ENCODE assay signal across 12 mouse cellular contexts in the genomic region with DNA sequence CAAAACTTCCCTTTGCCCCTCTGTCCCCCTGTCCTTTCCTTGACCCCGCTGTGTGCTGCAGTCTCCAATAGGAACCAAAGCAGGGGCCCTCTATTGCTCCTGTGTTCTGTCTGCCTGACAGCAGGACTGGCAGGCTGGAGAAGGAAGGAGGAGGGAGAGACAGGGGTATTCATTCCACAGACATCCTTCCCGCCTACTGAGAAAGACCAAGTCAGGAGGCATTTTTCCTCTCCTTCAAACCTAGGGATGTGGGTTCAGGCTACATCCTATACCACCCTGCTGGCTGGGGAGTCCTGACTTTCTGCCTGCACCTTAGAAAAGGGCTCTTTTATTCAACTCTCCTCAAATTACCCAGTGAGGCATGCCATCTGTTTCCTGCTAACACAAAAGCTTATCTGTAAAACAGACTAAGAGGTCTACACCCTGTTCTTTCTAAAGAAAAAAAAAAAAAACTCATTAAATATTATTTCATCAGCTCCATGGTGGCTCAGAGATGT.
DNase-seq lines count a peak whose midpoint lies in the region; ATAC-seq and TF ChIP-seq lines count a peak whose summit lies in the region.
"Had no signal": no experiment of that assay in that cellular context is flagged by ENCODE, and none has a peak within 500 bp of the region (broad histone marks: within the 10 kb centered on the region; RNA-seq: fewer than 3 reads in every experiment).

No protein-coding gene starts in this region.

- no peak for DNase-seq in heart, postnatal 36 days
- DNase-seq in MEL (ENCODE audit: low read depth, low spot score): peak; percentile 64
- DNase-seq in forebrain, embryonic 14.5 days (ENCODE audit: low spot score): no peak
- DNase-seq in left cerebral cortex, adult 11 months (ENCODE audit: low spot score): no peak
- no peak for DNase-seq in gastrocnemius, postnatal 4 days (ENCODE audit: low spot score in 2 of 2)
- no peak for DNase-seq in urinary bladder, postnatal 14 days (ENCODE audit: low spot score)

- peaks cover 4 to 8% of the 10 kb centered on the region in 2 experiments for H3K4me1 ChIP-seq in heart, embryonic 14.5 days (ENCODE audit: control insufficient read depth in 2 of 2, insufficient read depth in 2 of 2, low read length in 2 of 2)
- peaks cover 3 to 8% of the 10 kb centered on the region in 2 experiments; a peak in 3 of 4 replicates for H3K4me1 ChIP-seq in MEL (ENCODE audit: control insufficient read depth in 1 of 2, insufficient read depth in 2 of 2, low read length in 2 of 2)
- H3K4me1 ChIP-seq in forebrain, embryonic 14.5 days (ENCODE audit: control insufficient read depth, insufficient read depth, low read length): no peaks in the 10 kb centered on the region
- H3K4me1 ChIP-seq: limb, embryonic 15.5 days had no signal

- no peak overlapping the region for H3K4me3 ChIP-seq in heart, embryonic 14.5 days (ENCODE audit: control insufficient read depth in 1 of 2, insufficient read depth in 1 of 2, low read depth in 1 of 2, low read length in 2 of 2)
- H3K4me3 ChIP-seq in MEL (ENCODE audit: control insufficient read depth in 1 of 2, insufficient read depth in 1 of 2, low read depth in 2 of 2, low read length in 2 of 2): no peak overlapping the region
- no peak overlapping the region for H3K4me3 ChIP-seq in forebrain, embryonic 14.5 days (ENCODE audit: low read depth, low read length)
- H3K4me3 ChIP-seq: erythroblast, embryonic 14.5 days; hindbrain, embryonic 15.5 days; limb, embryonic 15.5 days; myocyte had no signal

- TF ChIP-seq POLR2A in MEL (IDR thresholded peaks at IDR 0.05; ENCODE audit: control insufficient read depth in 1 of 2, insufficient read depth in 1 of 2, low read depth in 1 of 2, low read length in 2 of 2, poor library complexity in 1 of 2): no peak

- WGBS in heart, embryonic 14.5 days: 3% methylated on average over 2 of the region's 2 CpGs
- 19% methylated on average over 2 of the region's 2 CpGs for WGBS in forebrain, embryonic 14.5 days

- TF ChIP-seq RAD21 in MEL (IDR thresholded peaks at IDR 0.05; ENCODE audit: low read depth, low read length): no peak

- H3K27me3 ChIP-seq in heart, embryonic 14.5 days (ENCODE audit: control insufficient read depth, insufficient read depth, low read length): no peaks in the 10 kb centered on the region
- H3K27me3 ChIP-seq in MEL (ENCODE audit: control insufficient read depth in 1 of 2, insufficient read depth in 2 of 2, low read length in 2 of 2): peaks cover 0 to 1% of the 10 kb centered on the region in 2 experiments; a peak in 1 of 4 replicates
- no peaks in the 10 kb centered on the region for H3K27me3 ChIP-seq in forebrain, embryonic 14.5 days (replicated peaks; ENCODE audit: control insufficient read depth, insufficient read depth, low read length)
- H3K27me3 ChIP-seq: hindbrain, embryonic 15.5 days; limb, embryonic 15.5 days had no signal

- peak overlapping the region; percentile 12; the same call in 1 of the 2 replicates for H3K4me2 ChIP-seq in heart, embryonic 14.5 days (ENCODE audit: low read length)
- no peak overlapping the region for H3K4me2 ChIP-seq in forebrain, embryonic 14.5 days (ENCODE audit: low read length)
- H3K4me2 ChIP-seq: hindbrain, embryonic 15.5 days; limb, embryonic 15.5 days had no signal

- peak overlapping the region; percentile 26 to 40; a peak in 2 of 4 replicates for H3K27ac ChIP-seq in heart, embryonic 14.5 days (replicated peaks in 1 of 2; ENCODE audit: control insufficient read depth in 1 of 2, insufficient read depth in 1 of 2, low read depth in 2 of 2, low read length in 2 of 2)
- peak overlapping the region; percentile 66 for H3K27ac ChIP-seq in MEL (ENCODE audit: control insufficient read depth, low read depth, low read length)
- no peak overlapping the region for H3K27ac ChIP-seq in forebrain, embryonic 14.5 days (ENCODE audit: low read depth, low read length)
- H3K27ac ChIP-seq: hindbrain, embryonic 15.5 days; limb, embryonic 15.5 days had no signal

- intact Hi-C loops in heart, postnatal 36 days (cut with DNase I): no loop called here

- H3K36me3 ChIP-seq in heart, embryonic 14.5 days (ENCODE audit: control insufficient read depth, insufficient read depth, low read length): no peaks in the 10 kb centered on the region
- peaks cover 0 to 3% of the 10 kb centered on the region in 2 experiments; a peak in 2 of 4 replicates for H3K36me3 ChIP-seq in MEL (ENCODE audit: control insufficient read depth in 1 of 2, insufficient read depth in 2 of 2, low read length in 2 of 2)
- H3K36me3 ChIP-seq in forebrain, embryonic 14.5 days (ENCODE audit: control insufficient read depth, insufficient read depth, low read length): no peaks in the 10 kb centered on the region
- H3K36me3 ChIP-seq: hindbrain, embryonic 15.5 days; limb, embryonic 15.5 days had no signal

- TF ChIP-seq CTCF in MEL (IDR thresholded peaks at IDR 0.05 in 2 of 3, conservative IDR thresholded peaks at IDR 0.05 in 1 of 3; ENCODE audit: control insufficient read depth in 1 of 3, insufficient read depth in 1 of 3, low read depth in 2 of 3, low read length in 3 of 3, poor library complexity in 1 of 3, severe bottlenecking in 1 of 3): no peak

- no peaks in the 10 kb centered on the region for H3K9me3 ChIP-seq in heart, embryonic 14.5 days (ENCODE audit: control insufficient read depth, low read length)
- H3K9me3 ChIP-seq in MEL (replicated peaks; ENCODE audit: insufficient read depth, low read length): no peaks in the 10 kb centered on the region
- no peaks in the 10 kb centered on the region for H3K9me3 ChIP-seq in forebrain, embryonic 14.5 days (replicated peaks; ENCODE audit: control insufficient read depth, low read length)
- H3K9me3 ChIP-seq: hindbrain, embryonic 15.5 days; limb, embryonic 15.5 days had no signal

- TF ChIP-seq EP300 in MEL (IDR thresholded peaks at IDR 0.05; ENCODE audit: low read depth in 1 of 2, low read length in 2 of 2): peak in 1 of 2 experiments; percentile 57; a peak in 2 of 4 replicates

- no peaks in the 10 kb centered on the region for H3K79me2 ChIP-seq in MEL (ENCODE audit: control insufficient read depth, insufficient read depth, low read length, poor library complexity)

- no peak overlapping the region for H3K9ac ChIP-seq in heart, embryonic 14.5 days (ENCODE audit: low read length)
- no peak overlapping the region for H3K9ac ChIP-seq in MEL (ENCODE audit: control insufficient read depth, low read depth, low read length, poor library complexity, severe bottlenecking)
- no peak overlapping the region for H3K9ac ChIP-seq in forebrain, embryonic 14.5 days (ENCODE audit: low read length)
- H3K9ac ChIP-seq: hindbrain, embryonic 15.5 days; limb, embryonic 15.5 days had no signal

- peak; percentile 64 for ATAC-seq in heart, embryonic 14.5 days (ENCODE audit: insufficient number of reproducible peaks, insufficient read depth, low FRiP score, low read depth)
- peak; percentile 60; the same call in 1 of the 2 replicates for ATAC-seq in forebrain, embryonic 14.5 days
- ATAC-seq in megakaryocyte progenitor cell, adult 5-6 weeks (replicated peaks; ENCODE audit: poor library complexity): peak; percentile 17; the same call in 1 of the 2 replicates

TF ChIP-seq in MEL, 35 proteins besides CTCF, POLR2A, EP300 and RAD21:
- 0 out of 2 replicates have a peak, but pooled peaks have one; percentile 30 for TF ChIP-seq TBP (IDR thresholded peaks at IDR 0.05; ENCODE audit: low read depth, low read length)
- TF ChIP-seq ETS1 (IDR thresholded peaks at IDR 0.05; ENCODE audit: low read depth, low read length): peak; percentile 74
- TF ChIP-seq TCF12 (IDR thresholded peaks at IDR 0.05; ENCODE audit: low read depth, low read length): 0 out of 2 replicates have a peak, but pooled peaks have one; percentile 41
- TF ChIP-seq RCOR1 (IDR thresholded peaks at IDR 0.05; ENCODE audit: low read depth, low read length): no peak
- TF ChIP-seq POLR2AphosphoS2 (IDR thresholded peaks at IDR 0.05; ENCODE audit: low read length): no peak
- TF ChIP-seq UBTF (IDR thresholded peaks at IDR 0.05; ENCODE audit: borderline replicate concordance, insufficient read depth, low read depth, low read length): no peak
- TF ChIP-seq ZNF384 (IDR thresholded peaks at IDR 0.05; ENCODE audit: low read depth, low read length): peak; percentile 91
- TF ChIP-seq NRF1 (IDR thresholded peaks at IDR 0.05; ENCODE audit: insufficient read depth, low read depth, low read length, poor library complexity, severe bottlenecking): no peak
- TF ChIP-seq MEF2A (IDR thresholded peaks at IDR 0.05; ENCODE audit: extremely low read depth, insufficient replicate concordance, low read depth, low read length, poor library complexity, severe bottlenecking): no peak
- peak; percentile 26; the same call in 1 of the 2 replicates for TF ChIP-seq SIN3A (IDR thresholded peaks at IDR 0.05; ENCODE audit: low read length)
